Mouse (Mus musculus): ENCODE measurements around the gene Smarcc2. TPM values are rescaled to one million over a fixed set of nuclear protein-coding genes. Genes with fewer than 3 reads are reported as not detected.
"Not testable (repeated sequence)": the region's sequence is repeated elsewhere in the genome, so short reads cannot be mapped to it uniquely, and the experiment has no call there.

Smarcc2 gene
- polyA plus RNA-seq, 1 experiment: 86.7 TPM

DNA sequence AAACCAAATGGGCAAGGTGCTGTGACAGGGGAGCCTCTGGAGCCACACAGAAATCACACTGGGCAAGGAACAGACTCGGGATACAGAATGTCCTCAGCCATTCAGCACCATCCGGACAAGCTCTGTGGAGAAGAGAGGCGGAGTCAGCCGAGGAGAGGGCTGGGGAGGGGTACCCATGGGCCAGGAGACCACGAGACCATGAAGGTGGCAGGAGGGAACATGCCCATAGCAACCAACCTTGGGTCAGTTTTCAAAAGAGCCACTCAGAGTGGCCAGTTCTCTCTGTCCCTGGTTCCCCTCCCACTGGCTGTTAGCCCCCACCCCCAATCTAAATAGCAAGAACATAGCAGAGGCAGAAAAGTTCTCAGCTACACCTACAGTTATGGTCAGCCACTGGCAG lies 31.9 kb downstream of the Smarcc2 start:
- H3K9me3 ChIP-seq: no peaks in the 10 kb centered on the region
- H3K4me3 ChIP-seq (replicated peaks): peak overlapping the region; percentile 92
- no peak for TF ChIP-seq FLI1 (IDR thresholded peaks at IDR 0.05; ENCODE audit: low read length)
- TF ChIP-seq GATA1 (IDR thresholded peaks at IDR 0.05; ENCODE audit: borderline replicate concordance, low read length): no peak
- H3K4me1 ChIP-seq: peaks cover 60% of the 10 kb centered on the region
- H3K36me3 ChIP-seq (replicated peaks; ENCODE audit: low read length): peaks cover 64% of the 10 kb centered on the region
- no peaks in the 10 kb centered on the region for H3K27me3 ChIP-seq (replicated peaks)

DNA sequence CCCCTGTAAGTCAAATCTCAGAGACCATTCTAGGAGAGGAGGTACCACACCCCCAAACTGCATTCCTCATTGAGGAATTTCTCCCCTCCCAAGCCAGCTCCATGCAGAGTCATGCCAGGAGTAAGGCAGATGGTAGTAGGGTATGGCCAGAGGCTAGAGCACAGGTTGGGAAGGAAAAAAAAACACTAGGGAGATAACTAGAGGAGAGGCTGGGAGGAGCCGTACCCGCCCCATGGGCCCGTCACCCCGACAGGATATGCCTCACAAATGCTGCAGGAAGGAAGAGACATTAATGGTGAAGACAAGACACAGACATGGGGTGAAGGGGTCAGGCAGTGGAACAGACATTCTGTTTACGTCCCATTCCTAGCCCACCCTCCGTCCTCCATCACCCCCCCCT lies 32.4 kb downstream of the Smarcc2 start:
- Histone ChIP-seq H3K4me1 (peaks cover 66% of the 10 kb centered on the region), H3K27me3 (replicated peaks) (no peaks in the 10 kb centered on the region), H3K36me3 (replicated peaks; ENCODE audit: low read length) (peaks cover 62% of the 10 kb centered on the region), H3K9me3 (no peaks in the 10 kb centered on the region), H3K4me3 (replicated peaks) (peak overlapping the region; percentile 92)
- TF ChIP-seq GATA1 (IDR thresholded peaks at IDR 0.05; ENCODE audit: borderline replicate concordance, low read length) (no peak), FLI1 (IDR thresholded peaks at IDR 0.05; ENCODE audit: low read length) (no peak)

DNA sequence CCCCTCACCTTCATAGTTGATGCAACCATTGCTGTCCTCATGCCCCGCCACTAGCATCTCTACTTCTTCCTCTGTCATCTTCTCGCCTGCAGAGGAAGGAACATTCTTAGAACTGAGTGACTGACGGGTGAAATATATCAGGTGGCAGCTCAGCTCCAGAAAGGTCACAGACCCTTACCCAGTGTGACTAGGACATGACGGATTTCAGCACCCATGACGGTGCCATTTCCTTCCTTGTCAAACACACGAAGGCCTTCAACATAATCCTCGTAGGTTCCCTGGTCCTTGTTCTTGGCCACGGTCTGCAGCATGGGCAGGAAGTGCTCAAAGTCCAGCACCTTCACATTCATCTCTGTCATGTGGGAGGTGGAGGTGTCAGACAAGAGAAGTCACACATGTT lies 33.0 kb downstream of the Smarcc2 start:
- H3K4me1 ChIP-seq: peaks cover 72% of the 10 kb centered on the region

GRCm38 (mm10) chr10:128492633-128493311 lies 33.7 kb downstream of the Smarcc2 start:
- TF ChIP-seq FLI1 (IDR thresholded peaks at IDR 0.05; ENCODE audit: low read length) (no peak), GATA1 (IDR thresholded peaks at IDR 0.05; ENCODE audit: borderline replicate concordance, low read length) (no peak)
- Histone ChIP-seq H3K4me3 (replicated peaks) (peak overlapping the region; percentile 92), H3K4me1 (peaks cover 79% of the 10 kb centered on the region), H3K36me3 (replicated peaks; ENCODE audit: low read length) (peaks cover 59% of the 10 kb centered on the region), H3K9me3 (no peaks in the 10 kb centered on the region), H3K27me3 (replicated peaks) (no peaks in the 10 kb centered on the region)

More for the DNA sequence above, 33.0 kb downstream of the Smarcc2 start:
- H3K4me3 ChIP-seq (replicated peaks): peak overlapping the region; percentile 92
- H3K9me3 ChIP-seq; H3K27me3 ChIP-seq (replicated peaks): not testable (repeated sequence)
- peaks cover 64% of the 10 kb centered on the region for H3K36me3 ChIP-seq (replicated peaks; ENCODE audit: low read length)

- TF ChIP-seq FLI1 (IDR thresholded peaks at IDR 0.05; ENCODE audit: low read length) (no peak), GATA1 (IDR thresholded peaks at IDR 0.05; ENCODE audit: borderline replicate concordance, low read length) (no peak)
Measured at GRCm38 (mm10) chr10:128493319-128493694, 34.3 kb downstream of the Smarcc2 start.

DNA sequence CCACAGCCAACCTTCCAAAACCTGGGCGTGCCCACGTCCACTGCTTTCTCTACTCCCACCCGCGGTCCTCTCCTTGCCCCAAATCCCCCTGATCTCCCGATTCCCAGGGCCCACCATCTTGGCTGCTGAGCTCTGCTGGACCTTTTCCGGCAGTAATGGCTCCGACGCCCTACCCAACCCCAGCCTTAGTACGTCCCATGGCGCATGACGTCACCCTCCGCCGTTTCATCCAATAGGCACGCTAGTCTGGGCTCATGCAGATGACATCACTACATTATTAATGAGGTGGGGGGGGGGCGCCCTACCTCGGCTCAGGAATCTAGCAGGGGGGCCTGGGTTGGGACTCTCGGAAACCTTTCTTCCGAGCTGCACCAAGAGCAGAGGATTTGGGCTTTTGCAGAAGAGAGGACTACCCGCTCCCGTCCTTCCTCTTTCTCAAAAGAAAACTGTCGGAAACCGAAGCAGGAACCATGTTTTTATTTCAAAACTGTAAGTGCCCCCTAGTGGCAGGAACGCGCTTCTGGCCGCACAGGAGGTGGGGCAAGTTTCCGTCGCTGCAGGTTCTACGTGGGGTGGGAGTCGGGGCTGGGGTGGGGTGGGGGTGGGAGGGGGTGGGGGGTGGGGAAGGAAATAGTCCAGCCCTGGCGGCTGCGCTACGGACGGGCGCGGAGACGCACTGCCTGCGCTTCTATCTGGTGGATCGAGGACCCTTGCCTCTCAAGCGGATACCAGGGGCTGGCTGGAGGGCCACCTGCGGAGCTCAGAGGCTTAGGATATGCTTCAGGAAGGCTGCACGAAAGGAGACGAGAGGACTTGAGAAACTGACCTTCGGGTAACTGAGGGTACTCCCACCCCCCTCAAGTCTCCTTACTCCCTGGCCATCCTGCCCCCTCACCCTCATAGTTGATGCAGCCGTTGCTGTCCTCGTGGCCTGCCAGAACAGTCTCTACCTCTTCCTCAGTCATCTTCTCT lies 34.9 kb downstream of the Smarcc2 start, which contains the start of gene Myl6:
TSS of gene Myl6 (minus strand) at position 451 of the 972 bp plus-strand sequence.
- H3K9me3 ChIP-seq: no peaks in the 10 kb centered on the region
- H3K4me1 ChIP-seq: peaks cover 77% of the 10 kb centered on the region
- H3K36me3 ChIP-seq (replicated peaks; ENCODE audit: low read length): peaks cover 47% of the 10 kb centered on the region
- no peaks in the 10 kb centered on the region for H3K27me3 ChIP-seq (replicated peaks)
- H3K4me3 ChIP-seq (replicated peaks): peak within 1 kb of the TSS; percentile 92
- TF ChIP-seq GATA1 (IDR thresholded peaks at IDR 0.05; ENCODE audit: borderline replicate concordance, low read length) (no peak), FLI1 (IDR thresholded peaks at IDR 0.05; ENCODE audit: low read length) (no peak)

More at GRCm38 (mm10) chr10:128493319-128493694, 34.3 kb downstream of the Smarcc2 start:
- Histone ChIP-seq H3K4me1 (peaks cover 81% of the 10 kb centered on the region), H3K27me3 (replicated peaks) (no peaks in the 10 kb centered on the region), H3K9me3 (no peaks in the 10 kb centered on the region), H3K4me3 (replicated peaks) (peak overlapping the region; percentile 92), H3K36me3 (replicated peaks; ENCODE audit: low read length) (peaks cover 54% of the 10 kb centered on the region)

DNA sequence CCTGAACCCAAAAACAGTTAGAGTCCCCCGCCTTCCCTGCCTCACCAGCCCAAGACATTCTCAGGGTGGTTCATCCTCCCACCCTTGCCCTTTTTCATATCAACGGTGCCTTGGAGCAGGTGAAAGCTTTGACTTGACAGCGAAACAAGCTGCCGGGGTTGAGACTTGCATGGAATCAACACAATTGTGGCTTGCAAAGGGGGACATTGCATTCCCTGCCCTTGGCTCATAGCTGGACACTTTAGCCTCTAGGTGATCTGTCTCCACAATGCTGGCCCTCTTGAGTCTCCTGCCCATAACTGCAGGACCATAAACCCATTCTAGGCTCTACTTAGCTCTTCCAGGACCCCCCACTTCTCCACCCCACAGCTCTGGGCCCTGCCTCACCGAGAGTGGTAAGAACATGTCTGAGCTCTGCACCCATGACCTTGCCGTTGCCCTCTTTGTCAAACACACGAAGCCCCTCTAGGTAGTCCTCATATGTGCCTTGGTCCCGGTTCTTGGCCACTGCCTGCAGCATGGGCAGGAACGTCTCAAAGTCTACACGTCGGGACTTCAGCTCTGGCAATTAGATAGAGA lies 35.7 kb downstream of the Smarcc2 start:
- Histone ChIP-seq H3K27me3 (replicated peaks) (no peaks in the 10 kb centered on the region), H3K4me3 (replicated peaks) (peak overlapping the region; percentile 92), H3K4me1 (peaks cover 75% of the 10 kb centered on the region), H3K36me3 (replicated peaks; ENCODE audit: low read length) (peaks cover 39% of the 10 kb centered on the region), H3K9me3 (no peaks in the 10 kb centered on the region)
- TF ChIP-seq FLI1 (IDR thresholded peaks at IDR 0.05; ENCODE audit: low read length) (no peak), GATA1 (IDR thresholded peaks at IDR 0.05; ENCODE audit: borderline replicate concordance, low read length) (no peak)

- Histone ChIP-seq H3K27me3 (replicated peaks) (no peaks in the 10 kb centered on the region), H3K4me3 (replicated peaks) (peak overlapping the region; percentile 92), H3K9me3 (no peaks in the 10 kb centered on the region), H3K36me3 (replicated peaks; ENCODE audit: low read length) (peaks cover 34% of the 10 kb centered on the region), H3K4me1 (peaks cover 75% of the 10 kb centered on the region)
- TF ChIP-seq GATA1 (IDR thresholded peaks at IDR 0.05; ENCODE audit: borderline replicate concordance, low read length) (no peak), FLI1 (IDR thresholded peaks at IDR 0.05; ENCODE audit: low read length) (no peak)
Measured at GRCm38 (mm10) chr10:128495270-128495669, 36.2 kb downstream of the Smarcc2 start.

- Histone ChIP-seq H3K9me3 (no peaks in the 10 kb centered on the region), H3K4me1 (peaks cover 73% of the 10 kb centered on the region), H3K27me3 (replicated peaks) (no peaks in the 10 kb centered on the region), H3K4me3 (replicated peaks) (no peak overlapping the region), H3K36me3 (replicated peaks; ENCODE audit: low read length) (peaks cover 28% of the 10 kb centered on the region)
- no peak for TF ChIP-seq GATA1 (IDR thresholded peaks at IDR 0.05; ENCODE audit: borderline replicate concordance, low read length)
- TF ChIP-seq FLI1 (IDR thresholded peaks at IDR 0.05; ENCODE audit: low read length): no peak
Measured at GRCm38 (mm10) chr10:128495903-128496302, 36.9 kb downstream of the Smarcc2 start.
